Mouse (Mus musculus) adrenal gland, postnatal 25 days (tissue): ENCODE data around the gene Ppfibp2. TPM values are rescaled to one million over a fixed set of nuclear protein-coding genes. Genes with fewer than 3 reads are reported as not detected.

Experiments used
- DNase-seq: peaks from one replicate; pipeline ENCODE4 v3.0.0; 2021; ENCODE audit warnings: mixed read lengths
- total RNA-seq: library from RNA; stranded (reverse); gene quantifications from 2 replicates; pipeline ENCODE4 v1.2.3, GENCODE M21; 2021

Ppfibp2 gene
- total RNA-seq, 1 experiment from 2014 or later: 7.2 TPM

DNA sequence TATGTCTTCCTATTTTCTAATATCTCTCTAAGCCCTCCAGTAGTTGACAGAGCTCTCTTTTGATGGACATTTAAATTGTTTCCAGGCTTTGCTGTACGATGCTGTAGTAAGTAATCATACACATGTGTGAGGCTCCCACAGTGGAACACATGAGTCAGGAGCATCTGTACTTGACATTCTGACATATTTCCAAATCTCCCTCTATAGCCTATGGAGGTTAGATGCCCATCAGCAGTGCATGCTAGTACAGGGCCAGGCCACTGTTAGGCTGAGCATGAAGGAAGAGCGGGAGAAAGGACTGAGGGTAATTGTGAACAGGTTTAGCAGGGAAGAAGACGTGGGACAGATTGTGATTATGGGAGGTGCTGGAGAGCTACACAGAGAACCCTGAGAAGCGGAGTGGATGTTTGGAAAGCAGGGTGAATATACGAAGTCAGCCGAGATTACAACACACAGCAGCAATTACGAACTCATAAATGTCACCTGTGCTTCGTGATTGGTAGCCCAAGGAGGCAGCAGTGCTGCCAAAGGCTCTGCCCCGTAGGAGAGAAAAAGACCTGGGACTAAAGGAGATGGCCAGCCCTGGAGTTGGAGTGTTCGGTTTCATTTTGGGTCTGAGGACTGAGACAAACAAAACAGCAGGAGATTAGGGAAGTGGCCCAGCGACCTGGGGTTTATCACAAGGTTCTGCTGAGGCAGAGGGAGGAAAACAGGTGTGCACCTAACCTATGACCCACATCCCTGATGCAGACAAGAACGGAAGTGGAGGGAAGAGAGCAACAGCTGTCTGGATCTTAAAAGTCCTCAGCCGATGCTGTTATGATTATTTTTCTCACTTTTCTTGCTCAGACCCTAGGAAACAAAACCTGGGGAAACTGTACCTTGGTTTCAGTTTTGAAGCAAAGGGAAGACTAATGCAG lies 107.7 kb downstream of the Ppfibp2 start:
- no peak for DNase-seq

- DNase-seq: peak; percentile 24
Observed at GRCm38 (mm10) chr7:107705941-107706340, 110.9 kb downstream of the Ppfibp2 start.

GRCm38 (mm10) chr7:107707650-107708049 lies 112.6 kb downstream of the Ppfibp2 start:
- DNase-seq: no peak

GRCm38 (mm10) chr7:107708491-107709112 lies 113.6 kb downstream of the Ppfibp2 start:
- peak; percentile 68 for DNase-seq

DNA sequence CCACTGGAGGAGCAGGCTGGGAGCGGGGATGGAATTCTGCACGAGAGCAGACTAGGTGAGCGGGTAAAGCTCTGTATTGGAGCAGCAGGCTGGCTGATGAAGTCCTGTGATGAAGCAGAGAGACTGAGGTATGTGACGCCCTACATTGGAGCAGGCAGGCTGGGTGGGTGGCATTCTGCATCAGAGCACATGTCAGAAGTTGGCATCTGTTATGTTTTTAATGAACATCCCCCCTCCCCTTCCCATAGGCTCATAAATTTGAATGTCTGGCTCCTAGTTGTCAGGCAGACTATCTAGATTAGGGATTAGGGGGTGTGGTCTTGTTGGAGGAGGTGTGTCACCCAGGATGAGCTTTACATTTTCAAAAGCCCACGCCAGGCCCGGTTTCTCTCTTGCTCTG lies 117.7 kb downstream of the Ppfibp2 start:
- no peak for DNase-seq

GRCm38 (mm10) chr7:107714067-107714466 lies 119.1 kb downstream of the Ppfibp2 start:
- no peak for DNase-seq

GRCm38 (mm10) chr7:107720771-107721170 lies 125.8 kb downstream of the Ppfibp2 start:
- DNase-seq: no peak

DNA sequence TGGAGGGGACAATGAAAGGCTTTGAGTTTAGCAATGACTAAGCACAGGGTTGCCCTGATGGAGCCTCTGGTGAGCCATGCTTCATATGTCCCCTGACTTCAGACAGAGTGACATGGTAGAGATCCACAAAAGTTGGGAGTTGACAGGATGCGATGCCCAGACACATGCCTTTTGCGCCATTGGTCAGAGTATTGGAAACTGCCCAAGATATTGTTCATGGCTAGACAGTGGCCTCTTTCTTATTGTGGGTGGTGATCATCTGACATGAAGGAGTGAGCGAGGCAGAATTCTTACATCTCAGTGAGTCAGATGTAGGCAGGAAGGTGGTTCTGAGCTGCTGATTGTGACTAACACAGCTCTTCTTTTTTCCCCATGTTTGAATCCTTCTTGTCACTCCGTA lies 127.5 kb downstream of the Ppfibp2 start:
- no peak for DNase-seq

DNA sequence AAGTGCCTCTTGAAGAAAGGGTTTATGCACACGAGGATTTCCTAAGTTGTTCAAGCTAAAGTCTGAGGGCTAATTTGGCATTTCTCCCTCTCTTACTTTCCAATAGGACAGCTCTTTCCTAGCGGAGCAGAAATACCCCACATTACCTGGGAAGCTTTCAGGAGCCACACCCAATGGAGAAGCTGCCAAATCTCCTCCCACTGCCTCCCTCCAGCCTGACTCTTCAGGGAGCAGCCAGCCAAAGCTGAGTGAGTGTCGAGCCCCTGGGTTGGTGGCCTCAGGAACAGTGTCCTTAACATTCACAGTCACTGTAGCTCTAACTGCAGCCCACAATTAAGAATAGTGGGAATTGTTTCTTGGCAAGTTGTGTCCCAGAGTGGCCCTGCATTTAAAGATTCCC lies 132.5 kb downstream of the Ppfibp2 start:
- no peak for DNase-seq

- DNase-seq: no peak
Observed at GRCm38 (mm10) chr7:107730587-107730986, 135.6 kb downstream of the Ppfibp2 start.

DNA sequence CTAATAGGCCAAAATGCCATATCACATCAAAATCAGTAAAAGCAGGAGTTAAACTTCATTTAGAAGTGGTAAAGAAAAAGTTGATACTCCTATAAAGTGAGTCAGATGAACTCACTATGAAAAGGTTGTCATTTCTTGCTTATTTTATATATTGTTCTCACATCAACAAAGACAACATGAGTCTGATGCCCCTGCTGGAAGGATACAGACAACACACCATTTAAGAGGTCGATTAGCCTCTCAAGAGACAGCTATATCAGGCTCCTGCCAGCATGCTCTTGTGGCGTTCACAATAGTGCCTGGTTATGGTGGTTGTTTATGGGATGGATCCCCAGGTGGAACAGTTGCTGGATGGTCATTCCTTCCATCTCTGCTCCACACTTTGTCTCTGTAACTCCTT lies 138.2 kb downstream of the Ppfibp2 start:
- no peak for DNase-seq

GRCm38 (mm10) chr7:107738726-107739125 lies 143.7 kb downstream of the Ppfibp2 start:
- DNase-seq: no peak

DNA sequence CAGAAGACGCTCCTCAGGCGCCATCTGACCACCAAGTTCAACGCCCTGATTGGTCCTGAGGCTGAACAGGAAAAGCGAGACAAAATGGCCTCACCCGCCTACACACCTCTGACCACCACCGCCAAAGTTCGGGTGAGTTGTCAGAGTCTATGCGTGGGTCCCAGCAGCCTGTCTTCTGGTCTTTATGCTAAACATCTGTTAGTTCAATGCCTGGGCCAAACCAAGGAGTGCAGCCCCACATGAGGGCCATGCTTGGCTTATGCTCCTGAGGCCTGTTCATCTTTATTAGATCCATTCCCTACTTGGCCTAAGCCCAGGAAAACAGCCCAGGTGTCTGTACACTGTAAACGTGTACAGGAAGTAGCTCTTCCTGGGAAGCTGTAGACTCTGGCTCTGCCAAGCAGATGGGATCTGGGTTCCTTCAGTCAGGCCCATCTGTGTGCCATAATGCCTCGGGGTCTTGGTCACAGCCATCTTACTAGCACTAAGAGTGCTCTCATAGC lies 148.0 kb downstream of the Ppfibp2 start:
- no peak for DNase-seq

GRCm38 (mm10) chr7:107744454-107744853 lies 149.4 kb downstream of the Ppfibp2 start:
- DNase-seq: no peak

DNA sequence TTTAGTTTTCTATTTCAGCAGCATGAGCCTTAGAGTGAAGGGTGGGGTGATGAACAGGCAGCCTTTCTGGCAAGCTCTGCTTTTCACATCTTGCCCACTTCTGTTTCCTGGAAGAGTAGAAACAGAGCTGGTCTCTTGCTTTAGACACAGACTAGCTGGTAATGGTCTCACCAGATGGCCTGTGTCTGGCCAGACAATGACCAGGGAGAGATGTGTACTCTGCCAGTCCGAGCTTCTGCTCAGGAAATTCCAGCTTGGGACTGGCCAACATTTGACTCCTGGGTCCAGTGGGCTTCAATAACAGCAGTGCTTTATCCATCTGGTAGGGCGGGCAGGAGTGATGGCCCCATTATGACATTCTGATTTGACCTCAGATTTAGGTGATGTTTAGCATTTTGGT lies 150.1 kb downstream of the Ppfibp2 start:
- no peak for DNase-seq

DNA sequence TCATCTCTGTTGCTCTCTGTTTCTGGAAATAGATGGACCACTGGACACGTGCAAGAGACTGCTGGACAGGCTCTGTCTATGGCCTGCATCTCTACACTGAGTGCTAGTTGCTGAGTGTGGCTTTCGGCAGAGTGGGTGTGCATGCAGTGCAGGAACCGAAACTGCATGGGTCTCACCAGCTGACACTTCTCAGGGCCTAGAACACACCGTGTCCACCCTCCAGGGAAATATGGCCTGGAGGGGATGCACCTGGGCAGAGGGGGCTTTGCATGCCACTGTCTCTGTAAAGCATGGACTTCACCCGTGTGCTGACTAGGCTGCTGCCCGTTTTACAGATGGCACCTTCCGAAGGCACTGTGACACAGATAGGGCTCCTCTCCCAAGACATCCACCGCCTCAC lies 151.0 kb downstream of the Ppfibp2 start:
- no peak for DNase-seq

- no peak for DNase-seq
Observed at GRCm38 (mm10) chr7:107747476-107747875, 152.5 kb downstream of the Ppfibp2 start.

DNA sequence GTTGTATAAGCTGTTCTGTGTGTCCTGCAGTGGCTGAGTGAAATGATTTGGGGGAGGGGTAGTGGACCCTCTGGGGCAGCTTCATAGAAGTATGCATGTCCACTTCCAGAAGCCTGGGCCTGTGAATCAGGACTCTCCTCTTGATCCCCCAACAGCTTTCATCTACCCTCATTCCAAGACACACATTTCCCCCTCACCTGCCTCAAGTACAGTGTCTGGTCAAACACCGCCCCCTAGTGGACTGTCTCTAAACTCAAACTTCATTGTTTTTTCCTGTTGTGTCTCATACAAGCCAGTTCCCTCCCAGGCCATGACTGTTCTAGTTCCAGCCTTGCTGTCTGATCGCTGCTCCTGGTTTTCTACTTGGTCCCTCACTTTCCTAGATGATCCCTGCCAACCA lies 152.9 kb downstream of the Ppfibp2 start:
- DNase-seq: peak; percentile 58

DNA sequence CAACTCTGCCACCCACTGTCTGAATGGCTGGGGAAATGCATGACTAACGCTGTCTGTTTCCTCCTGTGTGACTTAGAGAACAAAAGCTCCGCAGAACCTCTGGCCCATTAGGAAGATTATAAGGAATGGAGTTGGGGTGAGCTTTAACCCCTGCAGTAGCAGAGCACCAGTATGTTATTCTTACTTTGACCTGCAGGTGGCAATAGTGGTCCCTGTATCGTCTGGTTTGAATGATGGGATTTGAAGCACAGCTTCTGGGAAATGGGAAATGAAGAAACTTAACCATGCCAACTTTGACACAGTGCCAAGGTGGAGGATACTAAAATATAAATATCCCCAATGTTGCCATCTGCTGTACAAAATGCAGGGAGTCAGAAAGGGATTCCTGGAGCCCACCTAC lies 154.3 kb downstream of the Ppfibp2 start:
- no peak for DNase-seq

GRCm38 (mm10) chr7:107749721-107750120 lies 154.7 kb downstream of the Ppfibp2 start:
- no peak for DNase-seq

GRCm38 (mm10) chr7:107752031-107752520 lies 157.1 kb downstream of the Ppfibp2 start:
- DNase-seq: no peak

DNA sequence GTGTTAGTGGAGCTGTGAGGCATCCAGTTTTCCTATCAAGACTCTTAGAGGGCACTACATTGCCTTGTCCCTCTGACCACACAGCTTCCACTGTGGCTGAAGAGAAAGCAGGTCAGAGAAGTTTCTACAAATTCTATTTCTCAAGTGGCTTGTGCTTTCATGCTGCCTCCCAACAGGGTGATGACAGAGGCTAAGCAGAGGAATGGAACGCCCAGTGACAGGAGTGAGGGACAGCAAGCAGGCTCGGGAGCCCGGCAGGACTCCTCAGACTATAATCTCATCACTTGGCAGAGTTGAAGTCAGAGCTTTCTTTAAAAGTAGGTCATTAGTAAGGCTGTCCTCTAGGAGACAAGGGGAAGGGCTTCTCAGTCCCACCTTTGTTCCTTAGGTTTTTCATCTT lies 160.9 kb downstream of the Ppfibp2 start:
- DNase-seq: no peak

DNA sequence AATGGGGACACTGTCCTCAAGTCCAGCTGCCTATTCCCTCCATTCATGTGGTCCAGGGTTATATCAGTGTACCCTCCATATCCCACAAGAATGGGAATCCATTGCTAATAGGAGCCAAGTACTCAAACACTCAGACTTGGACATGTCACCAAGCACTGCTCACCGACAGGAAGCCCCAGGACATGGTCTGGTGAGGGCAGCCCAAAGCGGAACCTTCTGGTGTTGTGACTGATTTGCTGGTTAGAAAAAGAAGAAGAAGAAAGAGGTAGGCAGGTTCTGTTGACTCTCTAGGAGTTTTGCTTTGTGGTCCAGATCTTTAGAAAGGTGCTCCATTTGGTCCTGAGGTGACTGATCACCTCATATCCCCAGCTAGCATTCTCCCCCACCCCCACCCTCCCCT lies 161.7 kb downstream of the Ppfibp2 start:
- DNase-seq: no peak
